Mouse (Mus musculus) ovary, postnatal 14 days (tissue): ENCODE measurements around the gene Mvb12b.

ENCODE experiments used
- DNase-seq: peaks from one replicate; pipeline ENCODE4 v3.0.0; 2022; ENCODE audit warnings: low spot score

The Mvb12b gene

GRCm38 (mm10) chr2:33811349-33811890, 76.3 kb downstream of the Mvb12b start:
- DNase-seq: no peak

DNA sequence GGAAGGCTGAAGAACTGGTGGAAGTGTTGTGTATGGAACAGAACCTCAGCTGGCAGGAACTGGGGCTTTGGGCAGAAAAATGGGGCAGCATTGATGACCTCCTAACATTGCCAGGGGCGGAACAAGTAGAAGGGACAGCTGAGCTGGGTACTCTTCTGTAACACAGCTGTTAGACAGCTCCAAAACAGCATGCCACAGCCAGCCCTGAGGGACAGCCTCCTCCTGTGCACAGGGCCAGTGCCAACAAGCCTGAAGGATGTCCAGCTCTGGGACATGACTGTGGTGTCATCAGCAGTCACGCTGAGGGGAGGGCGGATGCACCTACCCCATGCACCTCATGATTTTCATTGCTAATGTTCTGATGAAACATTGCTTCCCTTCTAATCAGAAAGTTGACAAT, 78.7 kb downstream of the Mvb12b start:
- no peak for DNase-seq

DNA sequence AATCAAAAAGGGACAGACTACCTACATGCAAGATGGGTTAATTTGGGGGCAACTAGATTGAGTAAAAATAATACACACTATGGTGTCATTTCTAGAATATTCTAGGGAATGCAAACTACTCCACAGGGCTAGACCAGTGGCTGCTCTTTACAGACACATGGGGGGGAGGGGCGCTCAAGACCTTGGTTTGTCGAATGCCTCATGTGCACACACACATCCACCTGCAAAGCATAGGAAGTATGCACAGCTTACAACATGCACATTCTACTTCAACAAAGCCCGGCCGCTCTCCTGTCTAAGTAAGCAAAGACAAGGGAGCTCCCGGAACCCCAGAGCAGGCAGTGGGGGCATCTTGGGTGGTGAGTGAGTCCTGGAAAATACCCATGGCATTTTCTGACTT, 79.7 kb downstream of the Mvb12b start:
- no peak for DNase-seq

DNA sequence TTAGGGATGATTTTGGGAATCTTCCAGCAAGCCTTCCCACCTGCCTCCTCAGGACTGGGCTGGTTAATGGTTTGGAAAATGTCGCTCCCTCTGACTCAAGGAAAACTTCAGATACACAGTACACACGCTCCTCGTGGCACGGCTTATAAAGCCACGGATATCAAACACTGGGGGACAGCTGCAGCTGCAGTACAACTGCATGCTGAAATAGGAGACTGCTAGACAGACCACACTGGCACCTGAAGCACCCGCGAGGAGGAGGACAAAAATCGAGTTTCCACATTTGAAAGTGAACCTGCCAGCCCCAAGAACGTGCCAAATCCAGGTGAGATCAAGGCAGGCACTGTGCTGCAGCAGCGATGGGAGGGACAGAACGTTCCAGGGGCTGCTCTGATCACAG, 82.1 kb downstream of the Mvb12b start:
- no peak for DNase-seq

DNA sequence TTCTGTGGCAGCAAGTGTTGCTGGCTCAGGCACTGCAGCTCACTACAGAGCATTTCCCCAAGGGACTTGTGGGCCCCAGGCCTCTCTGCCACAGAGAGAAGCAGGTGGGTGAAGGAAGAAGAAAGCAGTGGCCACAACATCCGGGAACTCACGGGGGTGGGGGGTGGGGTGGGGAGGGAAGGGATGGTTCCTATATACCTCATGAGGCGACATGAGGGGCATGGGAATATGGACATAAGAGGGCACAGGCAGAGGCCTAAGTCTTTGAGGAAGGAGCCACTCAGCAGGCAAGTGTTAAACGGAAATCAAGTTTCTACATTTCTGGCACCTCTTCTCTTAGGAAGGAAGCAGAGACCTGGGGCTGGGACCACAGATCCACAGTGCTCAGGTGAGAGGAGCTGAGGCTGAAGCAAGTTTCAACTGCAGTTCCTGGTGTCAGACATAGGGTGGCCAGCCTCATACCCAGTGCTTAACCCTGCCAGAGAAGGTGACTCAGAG, 84.0 kb downstream of the Mvb12b start:
- DNase-seq: no peak

GRCm38 (mm10) chr2:33803083-33803615, 84.6 kb downstream of the Mvb12b start:
- DNase-seq: no peak

- no peak for DNase-seq
These were observed 86.0 kb downstream of the Mvb12b start for GRCm38 (mm10) chr2:33801760-33802159.

- no peak for DNase-seq
These were observed 86.4 kb downstream of the Mvb12b start for GRCm38 (mm10) chr2:33801336-33801735.

DNA sequence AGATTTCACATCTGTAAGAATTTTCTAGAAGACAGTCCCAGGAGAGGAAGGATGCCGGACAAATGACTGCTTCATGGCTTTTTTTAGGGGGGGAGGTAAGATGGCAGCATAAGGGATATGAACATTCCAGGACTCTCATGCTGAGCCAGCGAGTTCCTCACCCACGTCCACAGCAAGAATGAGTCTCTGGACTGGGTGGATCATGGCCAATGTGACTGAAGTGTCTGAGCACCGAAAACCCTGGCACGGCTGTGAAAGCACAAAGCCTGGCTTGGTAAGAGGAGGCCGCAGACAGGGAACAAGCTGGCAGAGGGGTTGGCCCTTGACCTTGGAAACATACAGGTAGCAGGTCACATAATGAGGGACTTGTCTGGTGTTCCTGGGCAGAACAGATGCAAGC, 87.5 kb downstream of the Mvb12b start:
- no peak for DNase-seq

- no peak for DNase-seq
These were observed 91.9 kb downstream of the Mvb12b start for GRCm38 (mm10) chr2:33795716-33796472.

DNA sequence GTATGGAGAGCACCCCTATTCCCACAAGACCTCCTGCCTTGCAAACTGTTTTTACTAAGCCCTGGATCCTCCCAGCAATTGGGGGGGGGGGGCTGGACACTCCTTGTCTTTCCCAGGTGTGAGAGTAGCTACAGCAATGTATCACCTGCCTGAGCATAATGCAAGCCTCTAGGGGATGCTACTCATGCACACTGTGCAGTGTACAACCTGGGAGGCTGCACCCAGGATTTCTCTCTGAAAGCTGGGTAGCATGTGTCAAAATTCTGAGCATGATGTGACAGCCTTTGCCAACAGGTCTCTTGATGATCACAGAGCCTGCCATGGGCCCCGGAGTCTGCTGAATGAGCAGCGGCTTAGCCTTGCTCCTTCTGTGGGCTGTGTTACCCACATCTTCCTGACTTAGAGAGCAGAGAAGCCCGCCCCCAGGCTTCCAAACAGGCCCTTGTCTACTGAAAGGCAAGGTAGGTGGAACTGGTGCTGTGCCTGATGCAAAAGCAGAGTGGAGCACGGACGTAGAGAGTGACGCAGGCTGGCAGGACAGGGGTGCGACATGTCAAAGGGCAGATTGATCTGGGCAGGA, 92.7 kb downstream of the Mvb12b start:
- no peak for DNase-seq

DNA sequence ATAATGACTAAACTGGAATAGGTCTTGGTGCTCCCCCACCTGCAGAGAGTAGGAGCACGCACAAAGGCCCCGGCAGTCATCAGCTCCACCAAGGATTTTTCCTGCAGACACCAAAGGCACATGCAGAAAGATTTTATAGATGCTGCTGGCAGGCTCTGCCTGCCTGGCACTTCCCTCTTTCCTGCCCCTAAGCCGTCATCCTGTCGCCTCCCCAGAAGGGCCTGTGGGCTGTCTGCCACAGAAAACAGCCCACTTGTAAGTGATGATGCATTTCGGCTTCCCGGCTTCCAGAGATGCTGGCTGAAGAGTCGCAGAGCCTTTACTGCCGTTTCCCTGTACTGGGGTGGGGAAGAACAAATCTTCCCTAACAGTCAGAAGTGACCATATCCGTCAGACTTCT, 93.3 kb downstream of the Mvb12b start:
- DNase-seq: no peak

- no peak for DNase-seq
These were observed 97.4 kb downstream of the Mvb12b start for GRCm38 (mm10) chr2:33790301-33790700.

DNA sequence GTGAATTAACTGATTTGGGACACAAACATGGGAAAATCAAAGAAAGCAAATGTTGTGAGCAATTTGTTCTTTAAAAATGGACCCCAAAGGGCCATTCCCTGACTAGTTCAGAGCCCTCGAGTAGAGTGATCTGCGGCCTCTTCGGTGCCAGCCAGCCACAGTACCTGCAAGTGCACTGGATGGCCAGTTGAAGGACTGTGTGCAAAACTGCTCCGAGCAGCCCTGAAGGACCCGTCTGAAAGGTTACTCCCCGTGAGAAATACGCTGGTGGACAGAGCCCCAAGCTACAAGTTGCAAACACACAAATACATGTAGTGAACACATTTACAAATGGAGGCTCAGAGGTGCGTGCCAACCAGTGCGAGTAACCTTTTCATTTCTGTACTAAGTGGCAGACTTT, 98.0 kb downstream of the Mvb12b start:
- DNase-seq: no peak

GRCm38 (mm10) chr2:33789279-33789678, 98.5 kb downstream of the Mvb12b start:
- DNase-seq: no peak

- no peak for DNase-seq
These were observed 98.9 kb downstream of the Mvb12b start for GRCm38 (mm10) chr2:33788851-33789250.

DNA sequence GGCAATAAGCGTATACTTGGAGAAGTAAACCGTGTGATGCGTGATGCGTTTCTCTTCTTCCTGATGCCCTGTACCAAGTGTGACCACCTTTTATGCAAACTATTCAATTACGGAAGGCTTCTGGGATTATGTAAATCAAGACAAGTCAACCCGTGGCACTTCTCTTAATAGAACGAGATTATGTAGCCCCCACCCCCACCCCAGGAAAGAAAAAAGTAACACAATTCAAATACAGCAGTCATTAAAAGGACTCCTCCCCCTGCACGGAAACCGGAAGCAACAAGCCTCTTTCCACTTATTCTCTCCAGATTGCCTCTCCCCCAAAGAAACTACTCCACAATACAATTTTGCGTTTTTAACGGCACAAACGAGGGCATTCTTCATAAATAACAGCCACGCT, 99.6 kb downstream of the Mvb12b start:
- DNase-seq: no peak

- no peak for DNase-seq
These were observed 101.7 kb downstream of the Mvb12b start for GRCm38 (mm10) chr2:33786064-33786463.

DNA sequence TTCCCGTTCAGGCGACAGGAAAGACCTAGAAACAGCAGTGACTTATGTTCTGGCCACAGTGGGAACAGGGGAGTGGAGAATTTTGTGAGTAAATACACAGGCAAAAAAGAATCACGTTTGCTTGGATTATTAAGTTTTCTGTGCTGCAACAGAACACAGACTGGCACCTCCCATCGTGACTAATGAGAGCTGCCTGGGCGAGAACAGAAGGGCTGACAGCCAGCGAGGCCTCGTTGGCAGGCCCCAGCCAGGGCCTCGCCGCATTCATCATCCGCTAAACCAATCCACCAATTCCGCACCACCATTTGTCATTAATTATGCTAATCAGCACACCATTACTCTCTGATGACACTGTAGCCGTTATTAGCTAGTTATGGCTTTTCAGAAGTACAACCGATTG, 102.2 kb downstream of the Mvb12b start:
- DNase-seq: no peak

- DNase-seq: no peak
These were observed 103.0 kb downstream of the Mvb12b start for GRCm38 (mm10) chr2:33784721-33785120.

DNA sequence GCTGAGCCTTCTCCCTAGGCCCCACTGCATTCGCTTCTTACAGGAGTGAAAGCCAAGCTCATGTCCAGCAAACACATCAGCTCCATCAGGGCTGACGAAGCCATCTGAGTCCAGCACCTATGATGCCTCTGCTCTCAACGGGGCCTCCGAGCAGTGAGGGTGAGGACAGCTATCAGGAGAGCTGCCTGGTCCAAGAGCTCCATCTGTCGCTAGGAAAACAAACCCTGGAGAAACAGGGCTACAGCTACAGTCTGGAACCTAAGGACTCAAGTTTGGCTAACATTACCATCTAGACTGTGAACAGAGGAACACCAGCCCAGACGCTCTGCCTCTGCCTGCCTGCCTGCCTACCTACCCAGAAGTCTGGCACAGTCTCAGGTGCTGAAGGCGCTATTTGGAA, 104.3 kb downstream of the Mvb12b start:
- no peak for DNase-seq

DNA sequence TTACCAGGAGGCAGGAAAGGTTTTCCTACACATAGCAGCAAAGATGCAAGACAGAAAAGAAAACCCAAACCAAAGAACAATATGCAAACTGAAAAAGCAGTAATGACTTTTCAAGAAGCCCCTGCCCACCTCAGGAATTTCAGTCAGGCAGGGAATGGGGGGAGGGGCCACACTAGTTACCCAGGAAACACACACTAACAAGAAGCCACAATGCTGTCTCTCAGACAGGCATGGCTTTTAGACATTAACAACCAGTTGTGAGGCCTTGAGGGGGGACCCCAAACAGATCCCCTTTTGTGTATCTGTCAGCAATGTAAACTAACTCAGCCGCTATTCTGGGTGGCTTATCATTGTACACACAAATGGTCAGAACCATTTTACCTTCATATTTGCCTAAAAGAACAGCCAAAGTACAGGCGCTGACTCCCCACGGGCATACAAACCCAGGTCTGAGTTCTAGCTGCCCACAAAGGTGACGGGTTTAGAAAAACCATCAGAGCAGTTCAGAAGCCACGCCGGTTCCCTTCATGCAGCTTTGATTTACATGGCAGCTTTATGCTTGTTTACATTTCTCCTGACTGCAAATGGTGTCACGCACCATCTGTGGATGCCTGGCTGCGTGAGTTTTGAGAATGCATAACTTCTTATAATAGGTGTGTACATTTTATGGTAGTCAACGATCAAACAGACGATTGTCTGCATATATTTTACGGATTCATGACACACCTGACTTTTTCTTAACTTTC, 105.9 kb downstream of the Mvb12b start:
- no peak for DNase-seq

GRCm38 (mm10) chr2:33778466-33778865, 109.3 kb downstream of the Mvb12b start:
- no peak for DNase-seq
